Mouse (Mus musculus): ENCODE results near the gene Actr3. TPM values are rescaled to one million over a fixed set of nuclear protein-coding genes. Genes with fewer than 3 reads are reported as not detected.
"Not testable (repeated sequence)": the region's sequence is repeated elsewhere in the genome, so short reads cannot be mapped to it uniquely, and the experiment has no call there.

Actr3 gene
- polyA plus RNA-seq, 1 experiment from 2014 or later, result 258 TPM

GRCm38 (mm10) chr1:125434485-125435001 lies 984 bp downstream of the Actr3 start:
- Histone ChIP-seq H3K4me2 (replicated peaks) (peak overlapping the region; percentile 69), H3K27me3 (replicated peaks) (no peaks in the 10 kb centered on the region), H3K27ac (peak overlapping the region; percentile 97), H3K36me3 (no peaks in the 10 kb centered on the region), H3K9me3 (no peaks in the 10 kb centered on the region), H3K4me1 (peaks cover 8% of the 10 kb centered on the region), H3K4me3 (peak overlapping the region; percentile 82), H3K9ac (peak overlapping the region; percentile 93)
- under 1% methylated on average over 25 of the region's 25 CpGs for WGBS
- peak; percentile 19 for ATAC-seq (ENCODE audit: low FRiP score, low read depth)

- Histone ChIP-seq H3K27ac (no peak overlapping the region), H3K4me1 (peaks cover 8% of the 10 kb centered on the region)
Observed at GRCm38 (mm10) chr1:125431286-125431685, 4.2 kb downstream of the Actr3 start.

GRCm38 (mm10) chr1:125430737-125431136 lies 4.8 kb downstream of the Actr3 start:
- Histone ChIP-seq H3K27me3 (replicated peaks) (no peaks in the 10 kb centered on the region), H3K4me3 (no peak overlapping the region), H3K4me1 (peaks cover 8% of the 10 kb centered on the region), H3K9me3 (no peaks in the 10 kb centered on the region), H3K9ac (no peak overlapping the region), H3K36me3 (no peaks in the 10 kb centered on the region), H3K27ac (no peak overlapping the region), H3K4me2 (replicated peaks) (no peak overlapping the region)
- no peak for ATAC-seq (ENCODE audit: low FRiP score, low read depth)
- WGBS, result 49% methylated on average over 7 of the region's 7 CpGs

More at GRCm38 (mm10) chr1:125431286-125431685, 4.2 kb downstream of the Actr3 start:
- 88% methylated on average over 4 of the region's 4 CpGs for WGBS
- no peak overlapping the region for H3K4me3 ChIP-seq
- H3K9ac ChIP-seq, result no peak overlapping the region
- H3K36me3 ChIP-seq, result no peaks in the 10 kb centered on the region
- ATAC-seq (ENCODE audit: low FRiP score, low read depth), result no peak
- no peak overlapping the region for H3K4me2 ChIP-seq (replicated peaks)
- H3K27me3 ChIP-seq (replicated peaks), result no peaks in the 10 kb centered on the region
- H3K9me3 ChIP-seq, result no peaks in the 10 kb centered on the region

GRCm38 (mm10) chr1:125429984-125430383 lies 5.5 kb downstream of the Actr3 start:
- H3K27ac ChIP-seq, result no peak overlapping the region
- WGBS, result 94% methylated on average over 4 of the region's 4 CpGs
- H3K9ac ChIP-seq, result no peak overlapping the region
- H3K9me3 ChIP-seq, result no peaks in the 10 kb centered on the region
- no peak overlapping the region for H3K4me3 ChIP-seq
- ATAC-seq (ENCODE audit: low FRiP score, low read depth), result no peak
- H3K36me3 ChIP-seq, result no peaks in the 10 kb centered on the region
- peaks cover 8% of the 10 kb centered on the region for H3K4me1 ChIP-seq
- H3K4me2 ChIP-seq (replicated peaks), result no peak overlapping the region
- H3K27me3 ChIP-seq (replicated peaks), result no peaks in the 10 kb centered on the region

GRCm38 (mm10) chr1:125428315-125428714 lies 7.2 kb downstream of the Actr3 start:
- WGBS, result 65% methylated on average over 2 of the region's 2 CpGs
- H3K4me2 ChIP-seq (replicated peaks), result no peak overlapping the region

GRCm38 (mm10) chr1:125426387-125427045 lies 9.0 kb downstream of the Actr3 start:
- no peak for ATAC-seq (ENCODE audit: low FRiP score, low read depth)
- Histone ChIP-seq H3K27me3 (replicated peaks) (no peaks in the 10 kb centered on the region), H3K36me3 (no peaks in the 10 kb centered on the region), H3K4me2 (replicated peaks) (no peak overlapping the region), H3K27ac (no peak overlapping the region), H3K4me3 (no peak overlapping the region), H3K9ac (no peak overlapping the region), H3K4me1 (no peaks in the 10 kb centered on the region; the same call in 1 of the 2 replicates), H3K9me3 (no peaks in the 10 kb centered on the region)
- 85% methylated on average over 2 of the region's 2 CpGs for WGBS

More at GRCm38 (mm10) chr1:125428315-125428714, 7.2 kb downstream of the Actr3 start:
- no peak overlapping the region for H3K4me3 ChIP-seq
- H3K27me3 ChIP-seq (replicated peaks), result no peaks in the 10 kb centered on the region
- H3K4me1 ChIP-seq, result peaks cover 8% of the 10 kb centered on the region
- no peak overlapping the region for H3K9ac ChIP-seq
- no peaks in the 10 kb centered on the region for H3K36me3 ChIP-seq
- no peaks in the 10 kb centered on the region for H3K9me3 ChIP-seq
- ATAC-seq (ENCODE audit: low FRiP score, low read depth), result no peak
- H3K27ac ChIP-seq, result no peak overlapping the region

GRCm38 (mm10) chr1:125419906-125420305 lies 15.6 kb downstream of the Actr3 start:
- no peak for ATAC-seq (ENCODE audit: low FRiP score, low read depth)
- no peak overlapping the region for H3K27ac ChIP-seq
- H3K9ac ChIP-seq, result no peak overlapping the region
- no peaks in the 10 kb centered on the region for H3K9me3 ChIP-seq
- no peak overlapping the region for H3K4me3 ChIP-seq
- peaks cover 12% of the 10 kb centered on the region for H3K36me3 ChIP-seq
- 78% methylated on average over 2 of the region's 2 CpGs for WGBS
- no peaks in the 10 kb centered on the region for H3K4me1 ChIP-seq
- H3K27me3 ChIP-seq (replicated peaks), result no peaks in the 10 kb centered on the region
- H3K4me2 ChIP-seq (replicated peaks), result no peak overlapping the region

GRCm38 (mm10) chr1:125418732-125419131 lies 16.8 kb downstream of the Actr3 start:
- Histone ChIP-seq H3K27me3 (replicated peaks) (no peaks in the 10 kb centered on the region), H3K36me3 (peaks cover 18% of the 10 kb centered on the region), H3K4me2 (replicated peaks) (no peak overlapping the region), H3K4me1 (no peaks in the 10 kb centered on the region), H3K9me3 (no peaks in the 10 kb centered on the region), H3K4me3 (no peak overlapping the region), H3K27ac (no peak overlapping the region), H3K9ac (no peak overlapping the region)
- 93% methylated on average over 4 of the region's 4 CpGs for WGBS
- ATAC-seq (ENCODE audit: low FRiP score, low read depth), result no peak

- H3K4me3 ChIP-seq, result no peak overlapping the region
- ATAC-seq (ENCODE audit: low FRiP score, low read depth), result no peak
- no peaks in the 10 kb centered on the region for H3K4me1 ChIP-seq
- H3K36me3 ChIP-seq, result peaks cover 37% of the 10 kb centered on the region
- no peak overlapping the region for H3K27ac ChIP-seq
- 93% methylated on average over 6 of the region's 6 CpGs for WGBS
- H3K4me2 ChIP-seq (replicated peaks), result no peak overlapping the region
- H3K9me3 ChIP-seq, result no peaks in the 10 kb centered on the region
- no peak overlapping the region for H3K9ac ChIP-seq
- H3K27me3 ChIP-seq (replicated peaks), result no peaks in the 10 kb centered on the region
Observed at GRCm38 (mm10) chr1:125407220-125407619, 28.3 kb downstream of the Actr3 start.

GRCm38 (mm10) chr1:125395391-125395790 lies 40.1 kb downstream of the Actr3 start:
- Histone ChIP-seq H3K4me3 (no peak overlapping the region), H3K27me3 (replicated peaks) (no peaks in the 10 kb centered on the region), H3K9me3 (no peaks in the 10 kb centered on the region), H3K4me2 (replicated peaks) (no peak overlapping the region), H3K36me3 (peaks cover 36% of the 10 kb centered on the region), H3K4me1 (no peaks in the 10 kb centered on the region), H3K27ac (no peak overlapping the region), H3K9ac (no peak overlapping the region)
- no peak for ATAC-seq (ENCODE audit: low FRiP score, low read depth)
- 100% methylated on average over 1 of the region's 1 CpGs for WGBS

GRCm38 (mm10) chr1:125393324-125393723 lies 42.2 kb downstream of the Actr3 start:
- not testable (repeated sequence) for H3K9ac ChIP-seq; H3K4me2 ChIP-seq (replicated peaks); H3K4me1 ChIP-seq; ATAC-seq (ENCODE audit: low FRiP score, low read depth); H3K9me3 ChIP-seq; H3K27ac ChIP-seq; H3K27me3 ChIP-seq (replicated peaks); H3K4me3 ChIP-seq
- peaks cover 33% of the 10 kb centered on the region for H3K36me3 ChIP-seq
- WGBS, result 96% methylated on average over 5 of the region's 5 CpGs

GRCm38 (mm10) chr1:125390065-125390754 lies 45.3 kb downstream of the Actr3 start:
- H3K27ac ChIP-seq; H3K4me1 ChIP-seq; H3K36me3 ChIP-seq; H3K9ac ChIP-seq; H3K4me2 ChIP-seq (replicated peaks); H3K9me3 ChIP-seq; ATAC-seq (ENCODE audit: low FRiP score, low read depth); H3K27me3 ChIP-seq (replicated peaks); H3K4me3 ChIP-seq: not testable (repeated sequence)
- WGBS, result 93% methylated on average over 4 of the region's 4 CpGs

Measured in neural tube, embryonic 12.5 days (tissue).